Mouse (Mus musculus) monocyte, adult 5-6 weeks (primary cell): Measurements from ENCODE around the gene Psg27. TPM values are rescaled to one million over a fixed set of nuclear protein-coding genes. Genes with fewer than 3 reads are reported as not detected.
"Not testable (repeated sequence)": the region's sequence is repeated elsewhere in the genome, so short reads cannot be mapped to it uniquely, and the experiment has no call there.

ENCODE experiments used
- ATAC-seq: fragments of 153-309, 156-312 bp; replicated peaks from 2 replicates; pipeline ENCODE4 v1.8.0; 2017; ENCODE audit warnings: mild to moderate bottlenecking; ENCODE audit not compliant: low TSS enrichment, insufficient number of reproducible peaks, severe bottlenecking, poor library complexity, low FRiP score
- total RNA-seq: library from RNA; stranded (forward); fragments of 200-1000, 200-491, 200-594 nt; gene quantifications from 3 replicates; pipeline ENCODE4 v1.2.3, GENCODE M21; 2017

The Psg27 gene
- not detected in 3 replicates for total RNA-seq

DNA sequence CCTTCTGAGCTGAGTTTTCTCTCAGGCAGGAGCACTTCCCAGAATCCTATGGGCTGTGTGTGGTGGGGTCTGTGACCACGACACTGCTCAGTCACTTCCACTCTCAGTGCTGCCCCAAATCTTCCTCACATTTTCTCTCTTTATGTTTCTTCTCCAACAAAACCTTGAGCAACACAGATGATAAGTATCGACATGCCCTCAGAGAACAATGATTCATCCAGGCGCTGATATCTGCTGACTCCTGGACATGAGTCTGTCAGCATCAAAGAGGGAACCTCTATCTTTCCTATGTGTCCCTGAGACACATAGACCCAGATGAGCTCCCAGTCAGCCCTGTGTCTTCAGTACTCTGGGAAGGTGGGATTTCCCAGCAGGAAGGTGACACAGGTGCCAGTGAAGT is at the start of gene Psg27:
Gene Psg27 (minus strand): TSS at position 101 of the 400 bp plus-strand sequence.
- ATAC-seq = no peak

GRCm38 (mm10) chr7:18616401-18616800 is 49.3 kb upstream of the Psg27 start, which contains the start of gene Psg23:
TSS of gene Psg23 (minus strand) at chr7:18616501.
- not testable (repeated sequence) for ATAC-seq

DNA sequence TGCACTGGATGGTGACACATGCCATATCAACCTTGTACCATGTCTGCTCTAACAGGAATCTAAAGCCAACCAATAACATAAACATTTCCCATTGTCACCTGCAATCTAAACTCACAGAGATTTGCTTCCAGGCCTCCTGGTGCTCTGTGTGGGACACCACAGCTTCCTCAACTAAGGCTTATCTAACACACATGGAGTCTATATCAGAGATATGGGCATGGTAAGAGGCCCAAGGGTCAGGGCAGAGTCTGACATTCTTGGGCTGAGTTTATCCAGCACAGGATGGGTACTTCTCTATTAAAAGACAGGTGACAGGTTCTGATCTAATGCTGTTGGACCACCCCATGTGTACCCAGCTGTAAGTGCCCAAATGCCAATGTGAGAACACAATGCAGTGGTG is 7.3 kb downstream of the Psg27 start:
- no peak for ATAC-seq

GRCm38 (mm10) chr7:18555751-18556150 is 11.4 kb downstream of the Psg27 start:
- not testable (repeated sequence) for ATAC-seq

DNA sequence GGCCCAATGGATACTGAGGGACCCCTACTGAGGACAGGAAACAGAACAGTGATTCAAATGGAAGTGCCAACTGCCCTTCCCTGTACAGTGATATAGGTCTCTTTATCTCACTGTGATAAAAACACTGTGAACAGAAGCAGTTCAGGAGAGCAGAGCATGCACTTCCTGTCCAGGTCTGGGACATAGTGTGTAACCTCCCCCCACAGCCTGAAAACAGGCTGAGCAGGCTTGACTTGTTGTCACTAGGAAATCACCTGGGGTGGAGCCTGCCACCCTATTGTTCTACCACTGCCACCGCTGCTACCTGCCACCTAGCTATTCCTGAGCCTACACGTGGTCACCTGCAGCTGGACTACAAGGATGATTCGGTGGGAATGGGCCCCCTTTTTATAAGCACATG is 33.7 kb downstream of the Psg27 start:
- no peak for ATAC-seq

- no peak for ATAC-seq
Measured at GRCm38 (mm10) chr7:18532169-18532568, 34.9 kb downstream of the Psg27 start, which contains the start of gene Psg25. TSS of gene Psg25 (minus strand) at chr7:18532269.

DNA sequence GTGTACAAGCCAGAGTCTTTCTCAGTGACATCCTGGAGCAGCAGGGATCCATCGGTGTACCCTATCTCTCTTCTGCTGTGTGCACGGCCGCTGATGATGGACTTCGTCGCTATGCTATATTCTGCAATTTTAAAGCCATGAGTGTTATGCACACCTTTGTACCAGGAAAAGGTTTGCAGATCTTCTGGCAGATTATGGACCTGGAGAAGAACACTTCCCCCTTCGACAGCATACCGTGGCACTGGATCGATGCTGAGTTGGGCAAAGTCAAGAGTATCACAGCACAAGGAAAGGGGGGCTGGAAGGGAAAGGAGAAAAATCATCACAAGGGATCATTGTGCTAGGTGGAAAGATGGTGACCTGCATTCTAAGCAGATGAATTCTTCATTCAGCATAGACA is 42.4 kb downstream of the Psg27 start:
- no peak for ATAC-seq

DNA sequence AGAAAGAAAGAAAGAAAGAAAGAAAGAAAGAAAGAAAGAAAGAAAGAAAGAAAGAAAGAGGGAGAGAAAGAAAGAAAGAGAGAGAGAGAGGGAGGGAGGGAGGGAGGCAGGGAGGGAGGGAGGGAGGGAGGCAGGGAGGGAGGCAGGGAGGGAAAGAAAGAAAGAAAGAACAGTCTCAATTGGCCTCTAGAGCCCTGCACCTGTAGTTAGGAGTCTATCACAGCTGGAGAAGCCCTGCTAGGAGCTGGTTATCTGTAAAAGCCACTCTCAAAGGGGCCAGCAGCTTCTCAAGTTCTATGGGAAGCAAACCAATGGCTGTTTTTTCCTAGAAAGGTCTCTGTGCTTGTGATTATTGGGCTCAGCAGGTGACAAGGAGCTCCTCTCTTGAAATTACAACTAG is 54.3 kb downstream of the Psg27 start:
- not testable (repeated sequence) for ATAC-seq

DNA sequence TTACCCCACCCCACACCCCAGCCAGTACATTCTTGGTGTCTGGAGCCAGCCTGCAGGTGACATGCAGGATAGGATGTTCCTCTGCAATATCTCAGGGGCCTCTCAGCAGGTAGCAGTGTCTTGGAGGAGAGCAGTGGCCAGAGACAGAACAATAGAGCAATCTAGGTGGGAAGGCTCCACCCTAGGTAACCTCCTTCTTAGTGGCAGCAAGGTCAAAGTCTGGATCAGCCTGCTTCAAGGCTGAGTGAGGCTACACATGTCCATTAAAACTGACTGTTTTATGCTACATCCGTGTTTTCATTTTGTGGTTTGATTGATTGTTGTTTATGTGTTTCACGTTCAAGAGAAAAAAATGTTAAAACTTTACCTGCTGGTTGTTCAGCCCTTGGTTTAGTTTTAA is 54.7 kb downstream of the Psg27 start:
- ATAC-seq = not testable (repeated sequence)

DNA sequence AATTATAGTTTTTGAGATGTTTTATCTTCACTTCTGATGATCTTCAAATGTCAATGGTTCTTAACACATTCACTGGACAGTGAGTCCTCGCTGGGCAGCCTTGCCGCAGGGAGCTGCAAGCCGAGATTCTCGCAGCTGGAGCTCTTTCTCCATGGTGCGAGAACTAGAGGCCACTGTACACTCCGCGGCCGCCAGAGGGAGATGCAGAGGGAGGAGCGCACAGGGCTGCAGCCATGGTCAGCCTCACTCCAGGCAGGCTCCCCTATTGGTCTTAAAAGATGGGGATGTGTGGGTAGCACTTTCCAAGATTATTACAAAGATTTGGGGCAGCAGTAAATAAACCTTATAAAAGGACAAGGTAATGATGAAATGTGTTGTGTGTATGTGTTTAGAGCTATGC is 55.6 kb downstream of the Psg27 start:
- no peak for ATAC-seq

Other genes starting within 250 kb of the Psg27 start
- not detected in 3 replicates for gene Psg18, start 212.3 kb downstream of the Psg27 start, total RNA-seq
- gene Psg28, start 135.3 kb downstream of the Psg27 start, total RNA-seq = not detected in 3 replicates
- gene Psg26, start 83.1 kb downstream of the Psg27 start, total RNA-seq = not detected in 3 replicates
- gene Psg25, start 35.0 kb downstream of the Psg27 start, total RNA-seq = not detected in 3 replicates
- not detected in 3 replicates for gene Psg23, start 49.2 kb upstream of the Psg27 start, total RNA-seq
- not detected in 3 replicates for gene Psg21, start 89.4 kb upstream of the Psg27 start, total RNA-seq
- gene Psg20, start 118.9 kb upstream of the Psg27 start, total RNA-seq = not detected in 3 replicates
- gene Psg22, start 150.8 kb upstream of the Psg27 start, total RNA-seq = not detected in 3 replicates
- not detected in 3 replicates for gene Psg19, start 231.2 kb upstream of the Psg27 start, total RNA-seq